ENCODE assay signal across 9 mouse cellular contexts in the genomic region with DNA sequence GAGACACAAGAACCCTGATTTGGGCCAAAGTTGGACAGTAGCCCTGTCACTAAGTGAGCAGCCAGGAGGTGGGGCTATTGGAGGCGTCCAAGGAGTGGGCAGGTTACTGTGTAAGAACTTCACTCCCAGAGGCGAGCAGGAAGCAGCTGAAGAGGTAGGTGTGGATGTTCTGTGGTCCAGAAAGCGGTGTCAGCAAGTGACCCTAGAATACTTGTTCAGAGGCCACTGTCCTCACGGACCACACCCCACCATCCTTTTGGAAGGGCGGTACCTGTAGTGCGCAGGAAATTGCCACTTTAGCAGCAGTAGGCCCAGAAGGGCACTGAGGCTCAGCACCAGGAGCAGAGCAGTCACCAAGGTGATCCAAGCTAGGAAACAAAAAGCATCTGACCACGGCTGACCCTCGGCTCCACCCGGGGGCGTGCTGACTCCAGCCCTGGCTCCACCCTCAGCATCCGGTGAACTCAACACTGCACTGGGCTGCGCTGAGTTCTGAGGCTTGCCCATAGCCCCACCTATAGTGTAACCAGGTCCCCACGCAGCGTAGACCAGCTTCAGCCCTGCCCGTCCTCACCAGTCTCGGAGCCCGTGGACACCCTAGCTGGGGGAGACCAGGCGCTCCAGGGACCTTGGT. TPM values are rescaled to one million over a fixed set of nuclear protein-coding genes. Genes with fewer than 3 reads are reported as not detected.
A peak's percentile ranks its signal among the peaks of the same experiment; 100 is the strongest.
DNase-seq lines count a peak whose midpoint lies in the region; ATAC-seq and TF ChIP-seq lines count a peak whose summit lies in the region.
"Had no signal": no experiment of that assay in that cellular context is flagged by ENCODE, and none has a peak within 500 bp of the region (broad histone marks: within the 10 kb centered on the region; RNA-seq: fewer than 3 reads in every experiment).

No protein-coding gene starts in this region.

- no peaks in the 10 kb centered on the region for H3K27me3 ChIP-seq in heart, embryonic 11.5 days (ENCODE audit: control insufficient read depth, insufficient read depth, low read length)
- H3K27me3 ChIP-seq in lung, postnatal 0 days (replicated peaks; ENCODE audit: insufficient read depth, low read length): no peaks in the 10 kb centered on the region
- no peaks in the 10 kb centered on the region for H3K27me3 ChIP-seq in stomach, embryonic 14.5 days (ENCODE audit: control insufficient read depth, insufficient read depth, low read length)

- H3K27ac ChIP-seq in heart, embryonic 11.5 days (ENCODE audit: low read depth, low read length): no peak overlapping the region
- 0 out of 2 replicates have a peak overlapping the region, but pooled peaks have one; percentile 20 for H3K27ac ChIP-seq in lung, postnatal 0 days (ENCODE audit: low read length)
- H3K27ac ChIP-seq in stomach, embryonic 14.5 days (ENCODE audit: low read length): no peak overlapping the region

- ATAC-seq in heart, embryonic 11.5 days (replicated peaks; ENCODE audit: insufficient number of reproducible peaks, low FRiP score, low TSS enrichment): peak; percentile 68
- ATAC-seq in lung, postnatal 0 days: peak; percentile 88
- ATAC-seq in stomach, embryonic 14.5 days (ENCODE audit: insufficient number of reproducible peaks, insufficient read depth, low FRiP score, low read depth): peak; percentile 74

- no peaks in the 10 kb centered on the region for H3K9me3 ChIP-seq in heart, embryonic 11.5 days (replicated peaks; ENCODE audit: control insufficient read depth, low read length)
- H3K9me3 ChIP-seq in lung, postnatal 0 days (ENCODE audit: low read length): no peaks in the 10 kb centered on the region
- H3K9me3 ChIP-seq in stomach, embryonic 14.5 days (ENCODE audit: control insufficient read depth, low read depth, low read length): no peaks in the 10 kb centered on the region

- no peak for TF ChIP-seq EP300 in lung, postnatal 0 days (IDR thresholded peaks at IDR 0.05)

- H3K4me1 ChIP-seq in heart, embryonic 11.5 days (ENCODE audit: control insufficient read depth, insufficient read depth, low read length): peaks cover 7% of the 10 kb centered on the region; the same call in 1 of the 2 replicates
- peaks cover 7% of the 10 kb centered on the region; the same call in 1 of the 2 replicates for H3K4me1 ChIP-seq in lung, postnatal 0 days (ENCODE audit: insufficient read depth, low read depth, low read length)
- H3K4me1 ChIP-seq in stomach, embryonic 14.5 days (ENCODE audit: control insufficient read depth, insufficient read depth, low read length): peaks cover 10% of the 10 kb centered on the region; the same call in 1 of the 2 replicates

- no peaks in the 10 kb centered on the region for H3K36me3 ChIP-seq in heart, embryonic 11.5 days (ENCODE audit: control insufficient read depth, insufficient read depth, low read length)
- H3K36me3 ChIP-seq in lung, postnatal 0 days (ENCODE audit: insufficient read depth, low read length): no peaks in the 10 kb centered on the region
- no peaks in the 10 kb centered on the region for H3K36me3 ChIP-seq in stomach, embryonic 14.5 days (ENCODE audit: control insufficient read depth, insufficient read depth, low read length)

- peak overlapping the region; percentile 26 for H3K4me3 ChIP-seq in heart, embryonic 11.5 days (ENCODE audit: low read depth, low read length)
- peak overlapping the region; percentile 27 for H3K4me3 ChIP-seq in lung, postnatal 0 days (ENCODE audit: low read depth, low read length)
- H3K4me3 ChIP-seq in stomach, embryonic 14.5 days (ENCODE audit: low read depth, low read length): peak overlapping the region; percentile 27
- H3K4me3 ChIP-seq: erythroblast, embryonic 14.5 days had no signal

- peak; percentile 42 for DNase-seq in adrenal gland, adult 2 months
- DNase-seq in adrenal gland, adult 8-10 months: no peak
- DNase-seq in embryo, embryonic 9.5 days (ENCODE audit: extremely low spot score): peak; percentile 74
- peak; percentile 63 for DNase-seq in kidney, adult 9 months
- DNase-seq in lung, postnatal 0 days (ENCODE audit: low spot score): peak; percentile 65
- no peak for DNase-seq in layer of hippocampus, adult 8-10 months (ENCODE audit: low spot score in 2 of 2)

- TF ChIP-seq CTCF in lung, postnatal 0 days (IDR thresholded peaks at IDR 0.05): peak; percentile 49

- H3K9ac ChIP-seq in heart, embryonic 11.5 days (ENCODE audit: low read depth, low read length): peak overlapping the region; percentile 40
- no peak overlapping the region; the same call in 1 of the 2 replicates for H3K9ac ChIP-seq in lung, postnatal 0 days (replicated peaks; ENCODE audit: low read depth)
- H3K9ac ChIP-seq in stomach, embryonic 14.5 days (replicated peaks; ENCODE audit: low read depth, low read length): 0 out of 2 replicates have a peak overlapping the region, but pooled peaks have one; percentile 6

- 23% methylated on average over 18 of the region's 18 CpGs for WGBS in heart, embryonic 11.5 days (ENCODE audit: insufficient replicate concordance)
- 22% methylated on average over 18 of the region's 18 CpGs for WGBS in lung, postnatal 0 days
- 21% methylated on average over 18 of the region's 18 CpGs for whole genome bisulfite sequencing in stomach, embryonic 14.5 days

- H3K4me2 ChIP-seq in heart, embryonic 11.5 days: peak overlapping the region; percentile 61
- peak overlapping the region; percentile 59 for H3K4me2 ChIP-seq in lung, postnatal 0 days (replicated peaks; ENCODE audit: low read depth, low read length)
- H3K4me2 ChIP-seq in stomach, embryonic 14.5 days (replicated peaks; ENCODE audit: low read depth, low read length): peak overlapping the region; percentile 80

RNA-seq across cellular contexts. Expression of gene Cdc20, which starts 8.7 kb away (rescaled TPM):
- total RNA-seq in adrenal gland, adult 2 months (2021): 1 to 10 TPM; 3.6 to 4.5 TPM
- 6.9 and 8.1 TPM in 2 replicates for polyA plus RNA-seq in adrenal gland, adult 2 months (2012; rRNA removed)
- total RNA-seq in adrenal gland, adult 8-10 months (2022): 1 to 10 TPM; 2.7 to 4.8 (median 3.8) TPM
- polyA plus RNA-seq in heart, embryonic 11.5 days (2014; fragmentation: Nextera tagmentation; extraction: Ambion mirVana): 169 and 179 TPM in 2 replicates
- 16.5 and 20.2 TPM in 2 replicates for polyA plus RNA-seq in lung, postnatal 0 days (2015; fragmentation: Nextera tagmentation; extraction: Ambion mirVana)
- polyA plus RNA-seq in stomach, embryonic 14.5 days (2014; fragmentation: Nextera tagmentation; extraction: Ambion mirVana): 219 and 230 TPM in 2 replicates
- total RNA-seq in layer of hippocampus, adult 8-10 months (2022): 1 to 10 TPM in 1 of 4 experiments, under 1 TPM in 3; 0.29 to 1.4 (median 0.57) TPM

RNA-seq across cellular contexts. Expression of gene Mpl, which starts 11.4 kb away (rescaled TPM):
- under 1 TPM in 1 of 2 experiments, not detected in 1; 0.17 TPM for total RNA-seq in adrenal gland, adult 2 months (2021)
- 0.04 TPM in 1 of 2 replicates, not detected in the other for polyA plus RNA-seq in adrenal gland, adult 2 months (2012; rRNA removed)
- total RNA-seq in adrenal gland, adult 8-10 months (2022): under 1 TPM in 1 of 4 experiments, not detected in 3; 0.15 TPM
- 3.7 and 4.4 TPM in 2 replicates for polyA plus RNA-seq in heart, embryonic 11.5 days (2014; fragmentation: Nextera tagmentation; extraction: Ambion mirVana)
- polyA plus RNA-seq in lung, postnatal 0 days (2015; fragmentation: Nextera tagmentation; extraction: Ambion mirVana): 1.1 TPM in 2 replicates
- 0.36 and 0.52 TPM in 2 replicates for polyA plus RNA-seq in stomach, embryonic 14.5 days (2014; fragmentation: Nextera tagmentation; extraction: Ambion mirVana)
- under 1 TPM in 1 of 4 experiments, not detected in 3; 0.21 TPM for total RNA-seq in layer of hippocampus, adult 8-10 months (2022)

RNA-seq across cellular contexts. Expression of gene Elovl1, which starts 18.0 kb away (rescaled TPM):
- 100 to 1,000 TPM in 1 of 2 experiments, 10 to 100 TPM in 1; 81.0 to 123 TPM for total RNA-seq in adrenal gland, adult 2 months (2021)
- polyA plus RNA-seq in adrenal gland, adult 2 months (2012; rRNA removed): 158 and 228 TPM in 2 replicates
- total RNA-seq in adrenal gland, adult 8-10 months (2022): 100 to 1,000 TPM in 2 of 4 experiments, 10 to 100 TPM in 2; 73.8 to 108 (median 99.3) TPM
- 59.7 and 68.4 TPM in 2 replicates for polyA plus RNA-seq in heart, embryonic 11.5 days (2014; fragmentation: Nextera tagmentation; extraction: Ambion mirVana)
- polyA plus RNA-seq in lung, postnatal 0 days (2015; fragmentation: Nextera tagmentation; extraction: Ambion mirVana): 351 and 356 TPM in 2 replicates
- polyA plus RNA-seq in stomach, embryonic 14.5 days (2014; fragmentation: Nextera tagmentation; extraction: Ambion mirVana): 109 and 110 TPM in 2 replicates
- 10 to 100 TPM; 25.4 to 28.1 (median 27.1) TPM for total RNA-seq in layer of hippocampus, adult 8-10 months (2022)

RNA-seq across cellular contexts. Expression of gene Med8, which starts 36.8 kb away (rescaled TPM):
- 10 to 100 TPM; 55.6 to 68.1 TPM for total RNA-seq in adrenal gland, adult 2 months (2021)
- polyA plus RNA-seq in adrenal gland, adult 2 months (2012; rRNA removed): 10.6 and 12.1 TPM in 2 replicates
- 10 to 100 TPM; 61.3 to 67.6 (median 66.8) TPM for total RNA-seq in adrenal gland, adult 8-10 months (2022)
- polyA plus RNA-seq in heart, embryonic 11.5 days (2014; fragmentation: Nextera tagmentation; extraction: Ambion mirVana): 91.1 and 95.1 TPM in 2 replicates
- 90.5 and 95.8 TPM in 2 replicates for polyA plus RNA-seq in lung, postnatal 0 days (2015; fragmentation: Nextera tagmentation; extraction: Ambion mirVana)
- 87.1 and 99.7 TPM in 2 replicates for polyA plus RNA-seq in stomach, embryonic 14.5 days (2014; fragmentation: Nextera tagmentation; extraction: Ambion mirVana)
- total RNA-seq in layer of hippocampus, adult 8-10 months (2022): 10 to 100 TPM; 54.8 to 59.6 (median 56.1) TPM

RNA-seq across cellular contexts. Expression of gene Szt2, which starts 36.8 kb away (rescaled TPM):
- 10 to 100 TPM; 17.1 to 18.0 TPM for total RNA-seq in adrenal gland, adult 2 months (2021)
- 36.6 and 39.7 TPM in 2 replicates for polyA plus RNA-seq in adrenal gland, adult 2 months (2012; rRNA removed)
- total RNA-seq in adrenal gland, adult 8-10 months (2022): 10 to 100 TPM; 22.4 to 45.1 (median 31.7) TPM
- polyA plus RNA-seq in heart, embryonic 11.5 days (2014; fragmentation: Nextera tagmentation; extraction: Ambion mirVana): 6.6 and 7.6 TPM in 2 replicates
- 6.1 TPM in 2 replicates for polyA plus RNA-seq in lung, postnatal 0 days (2015; fragmentation: Nextera tagmentation; extraction: Ambion mirVana)
- polyA plus RNA-seq in stomach, embryonic 14.5 days (2014; fragmentation: Nextera tagmentation; extraction: Ambion mirVana): 10.7 and 14.5 TPM in 2 replicates
- 10 to 100 TPM; 34.8 to 56.1 (median 42.5) TPM for total RNA-seq in layer of hippocampus, adult 8-10 months (2022)

Comparison
In these comparisons a context has a peak if more than half of its experiments do, and no peak if none do; other contexts are left out.
1. DNase-seq: peak in adrenal gland, adult 2 months (single experiment), embryo, embryonic 9.5 days (single experiment), kidney, adult 9 months (single experiment) and lung, postnatal 0 days (single experiment); none in adrenal gland, adult 8-10 months (single experiment) and layer of hippocampus, adult 8-10 months (0 of 2).
2. Peak in every context shown above with its lines, with median percentiles within 50 percentile points of each other: ATAC-seq, H3K4me2 ChIP-seq and H3K4me3 ChIP-seq.